Mouse (Mus musculus): ENCODE measurements at regions not wholly inside any gene's neighbourhood (a gene's known extent, or its start where the extent isn't known, plus 50 kb on each side); places are given as distances from the start of the nearest gene placed in this dataset.

DNA sequence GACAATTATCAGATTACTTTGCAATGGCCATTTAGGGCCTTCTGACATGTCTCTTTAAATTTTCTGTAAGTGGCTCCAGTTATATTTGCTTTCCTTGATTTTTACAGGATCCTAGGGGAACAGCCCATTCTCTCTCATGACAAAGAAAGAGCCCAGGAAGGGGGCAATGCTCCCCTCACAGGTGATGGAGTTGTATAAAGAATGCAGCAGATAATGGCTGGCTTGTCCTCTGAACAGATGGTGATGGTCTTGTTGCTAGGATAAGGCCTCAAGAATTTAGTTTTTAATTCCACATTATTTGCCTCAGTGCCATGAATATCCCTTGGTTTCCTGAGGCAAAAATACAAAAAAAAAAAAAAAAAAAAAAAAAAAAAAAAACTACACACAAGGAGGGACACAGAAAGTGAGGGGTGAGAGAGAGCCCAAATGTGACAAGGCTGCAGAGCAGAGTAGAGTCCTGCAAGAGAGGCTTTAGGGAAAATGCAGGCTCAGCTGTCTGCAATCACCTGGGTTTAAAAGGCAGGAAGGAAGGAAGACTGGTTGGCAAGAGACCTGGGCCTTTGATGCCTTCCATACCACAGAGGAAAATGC is 272.8 kb upstream of the Zeb2 start:
- ATAC-seq (no peak), DNase-seq (no peak)

GRCm38 (mm10) chr2:45371268-45371667 is 254.1 kb upstream of the Zeb2 start:
- Histone ChIP-seq H3K36me3 (ENCODE audit: insufficient read depth) (no peaks in the 10 kb centered on the region), H3K4me3 (ENCODE audit: low read depth, low read length) (no peak overlapping the region), H3K4me2 (ENCODE audit: low read depth) (no peak overlapping the region), H3K9ac (no peak overlapping the region), H3K9me3 (ENCODE audit: low read length) (no peaks in the 10 kb centered on the region), H3K27ac (ENCODE audit: low read depth, low read length) (no peak overlapping the region), H3K4me1 (ENCODE audit: insufficient read depth) (no peaks in the 10 kb centered on the region), H3K27me3 (ENCODE audit: insufficient read depth, low read length) (no peaks in the 10 kb centered on the region)
- no peak for TF ChIP-seq CTCF (IDR thresholded peaks at IDR 0.05; ENCODE audit: low read depth)
- ATAC-seq (no peak), DNase-seq (no peak)
- 80% methylated on average over 4 of the region's 4 CpGs for WGBS

More for the DNA sequence above, 272.8 kb upstream of the Zeb2 start:
- Histone ChIP-seq H3K4me1 (ENCODE audit: insufficient read depth) (no peaks in the 10 kb centered on the region), H3K4me2 (ENCODE audit: low read depth) (no peak overlapping the region), H3K9me3 (ENCODE audit: low read length) (no peaks in the 10 kb centered on the region), H3K27ac (ENCODE audit: low read depth, low read length) (no peak overlapping the region), H3K9ac (no peak overlapping the region), H3K36me3 (ENCODE audit: insufficient read depth) (no peaks in the 10 kb centered on the region), H3K27me3 (ENCODE audit: insufficient read depth, low read length) (no peaks in the 10 kb centered on the region), H3K4me3 (ENCODE audit: low read depth, low read length) (no peak overlapping the region)
- no peak for TF ChIP-seq CTCF (IDR thresholded peaks at IDR 0.05; ENCODE audit: low read depth)

GRCm38 (mm10) chr2:45370615-45370968 is 253.4 kb upstream of the Zeb2 start:
- Histone ChIP-seq H3K9ac (no peak overlapping the region), H3K36me3 (ENCODE audit: insufficient read depth) (no peaks in the 10 kb centered on the region), H3K4me2 (ENCODE audit: low read depth) (no peak overlapping the region), H3K27ac (ENCODE audit: low read depth, low read length) (no peak overlapping the region), H3K4me1 (ENCODE audit: insufficient read depth) (no peaks in the 10 kb centered on the region), H3K4me3 (ENCODE audit: low read depth, low read length) (no peak overlapping the region), H3K27me3 (ENCODE audit: insufficient read depth, low read length) (no peaks in the 10 kb centered on the region), H3K9me3 (ENCODE audit: low read length) (no peaks in the 10 kb centered on the region)
- 67% methylated on average over 1 of the region's 1 CpGs for WGBS
- ATAC-seq (no peak), DNase-seq (no peak)
- TF ChIP-seq CTCF (IDR thresholded peaks at IDR 0.05; ENCODE audit: low read depth): no peak

DNA sequence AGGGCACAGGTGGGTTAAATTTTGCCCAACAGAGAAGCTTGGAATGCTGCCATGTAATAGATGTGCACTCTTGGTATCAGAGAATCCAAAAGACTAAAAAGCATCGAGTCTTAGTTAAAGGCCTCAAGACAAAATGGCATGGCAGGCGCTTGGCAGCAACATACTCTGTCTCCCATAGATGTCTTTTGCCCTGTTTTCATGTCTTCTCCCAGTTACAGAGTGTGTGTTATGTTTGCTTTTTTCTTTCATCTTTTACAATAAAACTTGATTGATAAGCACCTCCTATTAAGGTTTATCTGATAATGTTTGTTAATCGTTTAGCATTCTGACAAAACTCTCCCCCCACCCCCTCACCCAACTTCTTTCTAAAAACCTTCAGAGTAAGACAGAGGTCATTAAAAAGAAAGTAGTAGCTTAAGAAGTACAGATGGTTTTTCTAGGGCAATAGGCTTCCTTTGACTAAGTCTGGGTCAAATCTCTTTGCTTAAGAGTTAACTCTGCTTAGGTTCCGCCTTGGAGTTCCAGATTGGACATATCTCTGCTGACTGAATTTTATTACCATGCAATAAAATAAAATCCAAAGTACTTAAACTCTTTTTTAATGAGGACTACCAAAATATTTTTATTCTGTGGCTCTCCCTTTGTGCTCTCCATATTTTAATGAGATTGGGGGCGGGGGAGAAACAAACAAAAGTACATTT is 252.9 kb upstream of the Zeb2 start:
- DNase-seq: no peak
- Histone ChIP-seq H3K36me3 (ENCODE audit: insufficient read depth) (no peaks in the 10 kb centered on the region), H3K4me1 (ENCODE audit: insufficient read depth) (no peaks in the 10 kb centered on the region), H3K9me3 (ENCODE audit: low read length) (no peaks in the 10 kb centered on the region), H3K4me3 (ENCODE audit: low read depth, low read length) (no peak overlapping the region), H3K27ac (ENCODE audit: low read depth, low read length) (no peak overlapping the region), H3K4me2 (ENCODE audit: low read depth) (no peak overlapping the region), H3K27me3 (ENCODE audit: insufficient read depth, low read length) (no peaks in the 10 kb centered on the region), H3K9ac (no peak overlapping the region)
- WGBS: 72% methylated on average over 5 of the region's 5 CpGs
- ATAC-seq: no peak
- TF ChIP-seq CTCF (IDR thresholded peaks at IDR 0.05; ENCODE audit: low read depth): no peak

GRCm38 (mm10) chr2:45369432-45369831 is 252.2 kb upstream of the Zeb2 start:
- no peaks in the 10 kb centered on the region for H3K36me3 ChIP-seq (ENCODE audit: insufficient read depth)
- H3K27ac ChIP-seq (ENCODE audit: low read depth, low read length): no peak overlapping the region
- H3K9me3 ChIP-seq (ENCODE audit: low read length): no peaks in the 10 kb centered on the region
- no peak overlapping the region for H3K4me2 ChIP-seq (ENCODE audit: low read depth)
- no peaks in the 10 kb centered on the region for H3K27me3 ChIP-seq (ENCODE audit: insufficient read depth, low read length)
- no peak for DNase-seq
- no peaks in the 10 kb centered on the region for H3K4me1 ChIP-seq (ENCODE audit: insufficient read depth)
- no peak overlapping the region for H3K9ac ChIP-seq
- H3K4me3 ChIP-seq (ENCODE audit: low read depth, low read length): no peak overlapping the region
- ATAC-seq: no peak
- no peak for TF ChIP-seq CTCF (IDR thresholded peaks at IDR 0.05; ENCODE audit: low read depth)
- 43% methylated on average over 4 of the region's 4 CpGs for WGBS

GRCm38 (mm10) chr2:45367436-45368193 is 250.4 kb upstream of the Zeb2 start:
- no peak overlapping the region for H3K4me3 ChIP-seq (ENCODE audit: low read depth, low read length)
- ATAC-seq (no peak), DNase-seq (no peak)
- TF ChIP-seq CTCF (IDR thresholded peaks at IDR 0.05; ENCODE audit: low read depth): no peak
- no peaks in the 10 kb centered on the region for H3K36me3 ChIP-seq (ENCODE audit: insufficient read depth)
- no peak overlapping the region for H3K27ac ChIP-seq (ENCODE audit: low read depth, low read length)
- no peak overlapping the region for H3K4me2 ChIP-seq (ENCODE audit: low read depth)
- no peak overlapping the region for H3K9ac ChIP-seq
- H3K4me1 ChIP-seq (ENCODE audit: insufficient read depth): no peaks in the 10 kb centered on the region
- H3K9me3 ChIP-seq (ENCODE audit: low read length): no peaks in the 10 kb centered on the region
- WGBS: 57% methylated on average over 10 of the region's 10 CpGs
- H3K27me3 ChIP-seq (ENCODE audit: insufficient read depth, low read length): no peaks in the 10 kb centered on the region

DNA sequence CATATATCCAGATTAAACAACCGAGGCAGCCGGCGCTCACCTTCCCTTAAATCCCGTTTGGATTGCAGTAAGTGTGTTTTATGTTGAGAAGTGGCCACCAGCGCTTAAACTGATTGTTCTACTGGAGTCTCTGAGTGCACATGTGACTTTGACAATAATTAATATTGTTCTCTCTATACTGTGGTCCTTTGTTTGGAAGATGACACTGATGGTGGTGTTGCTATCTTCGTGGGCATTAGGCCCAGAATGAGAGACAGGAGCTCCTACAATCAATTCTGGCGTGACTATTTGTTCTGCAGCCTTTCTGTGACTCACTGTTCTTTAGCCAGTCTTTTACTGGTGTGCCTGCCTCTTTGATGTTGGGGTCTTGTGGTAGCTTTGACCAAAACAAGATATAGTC is 240.1 kb upstream of the Zeb2 start:
- no peak overlapping the region for H3K27ac ChIP-seq (ENCODE audit: low read depth, low read length)
- H3K9ac ChIP-seq: no peak overlapping the region
- H3K27me3 ChIP-seq (ENCODE audit: insufficient read depth, low read length): no peaks in the 10 kb centered on the region
- H3K4me1 ChIP-seq (ENCODE audit: insufficient read depth): no peaks in the 10 kb centered on the region
- DNase-seq (no peak), ATAC-seq (peak; percentile 25; the same call in 1 of the 2 replicates)
- no peak for TF ChIP-seq CTCF (IDR thresholded peaks at IDR 0.05; ENCODE audit: low read depth)
- 0 out of 2 replicates have a peak overlapping the region, but pooled peaks have one; percentile 21 for H3K4me2 ChIP-seq (ENCODE audit: low read depth)
- H3K36me3 ChIP-seq (ENCODE audit: insufficient read depth): no peaks in the 10 kb centered on the region
- no peak overlapping the region for H3K4me3 ChIP-seq (ENCODE audit: low read depth, low read length)
- 33% methylated on average over 7 of the region's 7 CpGs for WGBS
- H3K9me3 ChIP-seq (ENCODE audit: low read length): no peaks in the 10 kb centered on the region

Measured in forebrain, postnatal 0 days (tissue).